Mouse (Mus musculus) bone marrow, adult 2 months (tissue): ENCODE results near the gene Mybpc3.

Source experiments
- CTCF ChIP-seq: fragments of 200-500 bp; IDR thresholded peaks from 2 replicates; pipeline ENCODE4 v1.5.1; 2011; ENCODE audit warnings: low read length, control low read depth; ENCODE audit not compliant: control insufficient read depth, insufficient read depth
- POLR2A ChIP-seq: fragments of 200-500 bp; IDR thresholded peaks from 2 replicates; pipeline ENCODE4 v1.6.1; 2011; ENCODE audit warnings: low read depth, mild to moderate bottlenecking, control low read depth, low read length, borderline replicate concordance; ENCODE audit not compliant: control insufficient read depth

DNA sequence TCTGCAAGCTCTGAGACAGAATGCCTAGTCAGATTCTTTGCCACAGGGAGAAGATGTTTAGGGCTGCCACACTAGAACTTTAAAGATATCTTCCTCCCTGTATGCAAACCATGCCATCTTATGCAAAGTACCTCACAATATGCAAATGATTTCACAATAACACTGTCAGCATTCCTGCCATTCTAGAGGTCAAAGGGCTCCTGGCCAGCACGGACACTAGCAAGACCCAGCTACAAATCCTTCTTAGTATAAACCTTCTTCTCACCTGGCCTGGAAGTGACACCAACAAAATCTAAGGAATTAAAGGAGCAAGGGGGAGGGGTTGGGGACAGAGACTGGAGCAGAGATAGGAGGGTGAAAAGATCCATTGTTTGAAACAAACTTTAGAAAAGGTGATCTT lies 45.9 kb upstream of the Mybpc3 start:
- TF ChIP-seq CTCF (no peak), POLR2A (no peak)
